In genomic region chr8:86720756-86721459, GRCm38 (mm10) we compare ENCODE assay signal across 15 mouse cellular contexts. TPM values are rescaled to one million over a fixed set of nuclear protein-coding genes. Genes with fewer than 3 reads are reported as not detected.
DNase-seq lines count a peak whose midpoint lies in the region; ATAC-seq and TF ChIP-seq lines count a peak whose summit lies in the region.
"Had no signal": no experiment of that assay in that cellular context is flagged by ENCODE, and none has a peak within 500 bp of the region (broad histone marks: within the 10 kb centered on the region; RNA-seq: fewer than 3 reads in every experiment).

No protein-coding gene starts in this region.

- H3K4me3 ChIP-seq in kidney, adult 2 months (ENCODE audit: insufficient read depth, low read depth, low read length): no peak overlapping the region
- H3K4me3 ChIP-seq in midbrain, postnatal 0 days (ENCODE audit: low read depth, low read length): no peak overlapping the region
- no peak overlapping the region for H3K4me3 ChIP-seq in midbrain, embryonic 14.5 days (replicated peaks; ENCODE audit: low read depth, low read length)
- no peak overlapping the region for H3K4me3 ChIP-seq in MEL (ENCODE audit: control insufficient read depth in 1 of 2, insufficient read depth in 1 of 2, low read depth in 2 of 2, low read length in 2 of 2)
- H3K4me3 ChIP-seq: embryonic facial prominence, embryonic 12.5 days; forebrain, embryonic 13.5 days; limb, embryonic 12.5 days; myocyte had no signal

- TF ChIP-seq EP300 in MEL (IDR thresholded peaks at IDR 0.05; ENCODE audit: low read depth in 1 of 2, low read length in 2 of 2): no peak

- peak; percentile 24 for DNase-seq in kidney, adult 2 months
- no peak for DNase-seq in kidney, adult 18-20 months
- DNase-seq in midbrain, postnatal 0 days (ENCODE audit: low spot score): no peak
- no peak for DNase-seq in midbrain, embryonic 14.5 days
- no peak for DNase-seq in MEL (ENCODE audit: low read depth, low spot score)
- peak; percentile 22 for DNase-seq in splenic B cell, adult 2 months (ENCODE audit: low read depth, low spot score)
- DNase-seq in adrenal gland, adult 8-10 months: no peak
- DNase-seq: cerebellum, adult 8-10 months; gastrocnemius, postnatal 36 days had no signal

- H3K27me3 ChIP-seq in kidney, adult 2 months (replicated peaks; ENCODE audit: control insufficient read depth, insufficient read depth, low read length): no peaks in the 10 kb centered on the region
- no peaks in the 10 kb centered on the region for H3K27me3 ChIP-seq in midbrain, postnatal 0 days (ENCODE audit: insufficient read depth, low read length)
- no peaks in the 10 kb centered on the region for H3K27me3 ChIP-seq in midbrain, embryonic 14.5 days (ENCODE audit: control insufficient read depth, insufficient read depth, low read length)
- H3K27me3 ChIP-seq in MEL (ENCODE audit: control insufficient read depth in 1 of 2, insufficient read depth in 2 of 2, low read length in 2 of 2): no peaks in the 10 kb centered on the region
- H3K27me3 ChIP-seq in splenic B cell, adult 2 months (ENCODE audit: control insufficient read depth, insufficient read depth, low read length, poor library complexity, severe bottlenecking): no peaks in the 10 kb centered on the region
- H3K27me3 ChIP-seq: embryonic facial prominence, embryonic 12.5 days; forebrain, embryonic 13.5 days; limb, embryonic 12.5 days had no signal

- H3K36me3 ChIP-seq in kidney, adult 2 months (ENCODE audit: control insufficient read depth, insufficient read depth, low read length): no peaks in the 10 kb centered on the region; the same call in 1 of the 2 replicates
- H3K36me3 ChIP-seq in midbrain, postnatal 0 days (ENCODE audit: insufficient read depth, low read length): peaks cover 8% of the 10 kb centered on the region
- peaks cover 44% of the 10 kb centered on the region for H3K36me3 ChIP-seq in midbrain, embryonic 14.5 days (ENCODE audit: control insufficient read depth, insufficient read depth, low read length)
- peaks cover 0 to 4% of the 10 kb centered on the region in 2 experiments; a peak in 1 of 4 replicates for H3K36me3 ChIP-seq in MEL (ENCODE audit: control insufficient read depth in 1 of 2, insufficient read depth in 2 of 2, low read length in 2 of 2)
- peaks cover 5% of the 10 kb centered on the region; the same call in 1 of the 2 replicates for H3K36me3 ChIP-seq in splenic B cell, adult 2 months (ENCODE audit: control insufficient read depth, insufficient read depth, low read length, poor library complexity, severe bottlenecking)

- no peaks in the 10 kb centered on the region for H3K79me2 ChIP-seq in MEL (ENCODE audit: control insufficient read depth, insufficient read depth, low read length, poor library complexity)

- no peak overlapping the region for H3K27ac ChIP-seq in kidney, adult 2 months (ENCODE audit: insufficient read depth, low read depth, low read length)
- no peak overlapping the region for H3K27ac ChIP-seq in midbrain, postnatal 0 days (ENCODE audit: low read depth, low read length)
- H3K27ac ChIP-seq in midbrain, embryonic 14.5 days (replicated peaks; ENCODE audit: low read depth, low read length): no peak overlapping the region
- no peak overlapping the region for H3K27ac ChIP-seq in MEL (ENCODE audit: control insufficient read depth, low read depth, low read length)
- H3K27ac ChIP-seq: embryonic facial prominence, embryonic 12.5 days; forebrain, embryonic 13.5 days; limb, embryonic 12.5 days; macrophage had no signal

- H3K4me1 ChIP-seq in kidney, adult 2 months (ENCODE audit: control insufficient read depth, insufficient read depth, low read length): 0 out of 2 replicates have a peak, but pooled peaks cover under 1% of the 10 kb centered on the region
- no peaks in the 10 kb centered on the region for H3K4me1 ChIP-seq in midbrain, postnatal 0 days (ENCODE audit: insufficient read depth, low read length)
- no peaks in the 10 kb centered on the region for H3K4me1 ChIP-seq in midbrain, embryonic 14.5 days (ENCODE audit: control insufficient read depth, insufficient read depth, low read length)
- H3K4me1 ChIP-seq in MEL (ENCODE audit: control insufficient read depth in 1 of 2, insufficient read depth in 2 of 2, low read length in 2 of 2): no peaks in the 10 kb centered on the region
- H3K4me1 ChIP-seq: embryonic facial prominence, embryonic 12.5 days; forebrain, embryonic 13.5 days; limb, embryonic 12.5 days had no signal

- TF ChIP-seq RAD21 in MEL (IDR thresholded peaks at IDR 0.05; ENCODE audit: low read depth, low read length): peak; percentile 18

- H3K4me2 ChIP-seq in midbrain, postnatal 0 days (ENCODE audit: low read depth, low read length, poor library complexity, severe bottlenecking): no peak overlapping the region
- no peak overlapping the region for H3K4me2 ChIP-seq in midbrain, embryonic 14.5 days (ENCODE audit: low read length)
- H3K4me2 ChIP-seq: embryonic facial prominence, embryonic 12.5 days; forebrain, embryonic 13.5 days; limb, embryonic 12.5 days had no signal

- WGBS in kidney, adult 2 months: 87% methylated on average over 6 of the region's 6 CpGs
- WGBS in midbrain, postnatal 0 days: 92% methylated on average over 6 of the region's 6 CpGs
- 93% methylated on average over 6 of the region's 6 CpGs for WGBS in midbrain, embryonic 14.5 days

- TF ChIP-seq CTCF in kidney, adult 2 months (conservative IDR thresholded peaks at IDR 0.05; ENCODE audit: insufficient read depth, insufficient read length, low read depth, low read length): peak; percentile 28; the same call in 1 of the 2 replicates
- peak; percentile 40 for TF ChIP-seq CTCF in midbrain, postnatal 0 days (IDR thresholded peaks at IDR 0.05)
- TF ChIP-seq CTCF in MEL (IDR thresholded peaks at IDR 0.05 in 2 of 3, conservative IDR thresholded peaks at IDR 0.05 in 1 of 3; ENCODE audit: control insufficient read depth in 1 of 3, insufficient read depth in 1 of 3, low read depth in 2 of 3, low read length in 3 of 3, poor library complexity in 1 of 3, severe bottlenecking in 1 of 3): peak; percentile 26 to 48 (median 36); a peak in 5 of 6 replicates

- ATAC-seq in midbrain, postnatal 0 days (ENCODE audit: low FRiP score): no peak
- ATAC-seq in midbrain, embryonic 14.5 days (ENCODE audit: low FRiP score, low TSS enrichment): no peak
- ATAC-seq: forebrain, embryonic 13.5 days; intestine, embryonic 16.5 days had no signal

- H3K9ac ChIP-seq in midbrain, postnatal 0 days (replicated peaks; ENCODE audit: low read length, poor library complexity, severe bottlenecking): no peak overlapping the region
- no peak overlapping the region for H3K9ac ChIP-seq in midbrain, embryonic 14.5 days (replicated peaks; ENCODE audit: low read length)
- H3K9ac ChIP-seq in MEL (ENCODE audit: control insufficient read depth, low read depth, low read length, poor library complexity, severe bottlenecking): no peak overlapping the region
- H3K9ac ChIP-seq: embryonic facial prominence, embryonic 12.5 days; forebrain, embryonic 13.5 days; limb, embryonic 12.5 days had no signal

- no peak for TF ChIP-seq POLR2A in kidney, adult 2 months (IDR thresholded peaks at IDR 0.05; ENCODE audit: low read depth, low read length)
- TF ChIP-seq POLR2A in MEL (IDR thresholded peaks at IDR 0.05; ENCODE audit: control insufficient read depth in 1 of 2, insufficient read depth in 1 of 2, low read depth in 1 of 2, low read length in 2 of 2, poor library complexity in 1 of 2): no peak

- no peaks in the 10 kb centered on the region for H3K9me3 ChIP-seq in midbrain, postnatal 0 days (ENCODE audit: low read length)
- no peaks in the 10 kb centered on the region for H3K9me3 ChIP-seq in midbrain, embryonic 14.5 days (ENCODE audit: control insufficient read depth, low read length)
- no peaks in the 10 kb centered on the region for H3K9me3 ChIP-seq in MEL (replicated peaks; ENCODE audit: insufficient read depth, low read length)
- H3K9me3 ChIP-seq: embryonic facial prominence, embryonic 12.5 days; forebrain, embryonic 13.5 days; limb, embryonic 12.5 days had no signal

TF ChIP-seq in MEL, 35 proteins besides CTCF, POLR2A, EP300 and RAD21:
- TF ChIP-seq SMC3 (IDR thresholded peaks at IDR 0.05; ENCODE audit: low read depth, low read length): peak; percentile 47
- TF ChIP-seq GATA1 (IDR thresholded peaks at IDR 0.05; ENCODE audit: low read depth, low read length): 0 out of 2 replicates have a peak, but pooled peaks have one; percentile 6
- no peak for TF ChIP-seq MAFK (IDR thresholded peaks at IDR 0.05; ENCODE audit: borderline replicate concordance, low read depth, low read length)
- TF ChIP-seq ZC3H11A (IDR thresholded peaks at IDR 0.05; ENCODE audit: low read depth, low read length): 0 out of 2 replicates have a peak, but pooled peaks have one; percentile 5
- TF ChIP-seq MAX (IDR thresholded peaks at IDR 0.05; ENCODE audit: low read length): 0 out of 2 replicates have a peak, but pooled peaks have one; percentile 32
- TF ChIP-seq MYC (IDR thresholded peaks at IDR 0.05; ENCODE audit: low read depth, low read length): peak; percentile 54; the same call in 1 of the 2 replicates
- TF ChIP-seq ZKSCAN1 (IDR thresholded peaks at IDR 0.05; ENCODE audit: low read depth, low read length): no peak
TF ChIP-seq in MEL: peak in this region for 5.

RNA-seq across cellular contexts. Expression of gene Gm10638, which starts 24.6 kb away (rescaled TPM):
- polyA plus RNA-seq in kidney, adult 2 months (2012; rRNA removed): 1.5 and 2.2 TPM in 2 replicates
- total RNA-seq in midbrain, postnatal 0 days (2014; rRNA removed): 1.5 and 1.9 TPM in 2 replicates
- polyA plus RNA-seq in midbrain, postnatal 0 days (2015; fragmentation: Nextera tagmentation; extraction: Ambion mirVana): 6.1 TPM in 2 replicates
- polyA plus RNA-seq in midbrain, embryonic 14.5 days (2014; fragmentation: Nextera tagmentation; extraction: Ambion mirVana): 5.7 and 7.0 TPM in 2 replicates
- total RNA-seq in MEL (2012; rRNA removed): 0.20 and 0.23 TPM in 2 replicates
- polyA plus RNA-seq in MEL (2012; ENCODE audit: insufficient read depth in 1 of 2, insufficient read length in 2 of 2, low read depth in 1 of 2, low replicate concordance in 2 of 2, missing spikeins in 1 of 2): under 1 TPM in 1 of 2 experiments, not detected in 1; 0.52 TPM
- 1 to 10 TPM; 2.0 to 5.3 (median 2.6) TPM for total RNA-seq in adrenal gland, adult 8-10 months (2022)
- polyA plus RNA-seq: macrophage had no signal

RNA-seq across cellular contexts. Expression of gene Siah1a, which starts 24.8 kb away (rescaled TPM):
- polyA plus RNA-seq in kidney, adult 2 months (2012; rRNA removed): 18.4 and 19.8 TPM in 2 replicates
- 72.7 and 82.6 TPM in 2 replicates for total RNA-seq in midbrain, postnatal 0 days (2014; rRNA removed)
- polyA plus RNA-seq in midbrain, postnatal 0 days (2015; fragmentation: Nextera tagmentation; extraction: Ambion mirVana): 58.4 and 63.3 TPM in 2 replicates
- polyA plus RNA-seq in midbrain, embryonic 14.5 days (2014; fragmentation: Nextera tagmentation; extraction: Ambion mirVana): 105 and 107 TPM in 2 replicates
- 8.3 and 8.9 TPM in 2 replicates for total RNA-seq in MEL (2012; rRNA removed)
- polyA plus RNA-seq in MEL (2012; ENCODE audit: insufficient read depth in 1 of 2, insufficient read length in 2 of 2, low read depth in 1 of 2, low replicate concordance in 2 of 2, missing spikeins in 1 of 2): 10 to 100 TPM in 1 of 2 experiments, not detected in 1; 12.2 TPM
- 10 to 100 TPM; 17.7 to 23.7 (median 19.7) TPM for total RNA-seq in adrenal gland, adult 8-10 months (2022)

Comparison
In these comparisons a context has a peak if more than half of its experiments do, and no peak if none do; other contexts are left out.
1. DNase-seq: peak in kidney, adult 2 months (single experiment) and splenic B cell, adult 2 months (single experiment); none in kidney, adult 18-20 months (single experiment), midbrain, postnatal 0 days (single experiment), midbrain, embryonic 14.5 days (single experiment), MEL (single experiment) and adrenal gland, adult 8-10 months (single experiment).
2. Peak in every context shown above with its lines, with median percentiles within 50 percentile points of each other: CTCF ChIP-seq.